Mouse (Mus musculus) thymus, adult 2 months (tissue): ENCODE measurements at regions not wholly inside any gene's neighbourhood (a gene's known extent, or its start where the extent isn't known, plus 50 kb on each side); places are given as distances from the start of the nearest gene placed in this dataset.

Experiments used
- CTCF ChIP-seq: fragments of 200-500 bp; IDR thresholded peaks from 2 replicates; pipeline ENCODE4 v1.5.1; 2012; ENCODE audit warnings: mild to moderate bottlenecking, control low read depth, low read length, moderate library complexity, borderline replicate concordance; ENCODE audit not compliant: control insufficient read depth, poor library complexity, insufficient read depth; ENCODE audit errors: extremely low read depth
- POLR2A ChIP-seq: fragments of 200-500 bp; IDR thresholded peaks from 2 replicates; pipeline ENCODE4 v1.6.1; 2012; ENCODE audit warnings: mild to moderate bottlenecking, low read length, control low read depth, moderate library complexity; ENCODE audit not compliant: control insufficient read depth, poor library complexity, insufficient read depth; ENCODE audit errors: extremely low read depth

DNA sequence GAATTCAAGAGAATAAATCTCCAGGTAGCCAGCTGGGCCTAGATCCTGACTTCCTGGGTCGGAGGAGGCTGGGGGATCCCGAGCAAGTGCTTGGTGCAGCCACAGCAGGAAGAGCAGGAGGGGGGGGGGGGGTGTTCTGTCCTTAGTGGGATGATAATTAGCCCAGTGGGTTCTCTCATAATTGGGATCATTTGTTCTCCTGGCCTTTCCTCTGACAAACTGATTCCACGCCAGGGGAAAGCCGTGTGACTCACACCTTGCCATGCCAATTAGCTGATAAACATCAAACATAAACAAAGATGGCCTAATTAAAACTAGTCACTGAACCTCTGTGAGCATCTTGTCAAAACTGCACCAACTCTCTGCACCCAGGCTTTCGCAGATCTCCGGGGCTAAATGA lies 55.5 kb upstream of the Pax6 start:
- TF ChIP-seq CTCF: no peak
- TF ChIP-seq POLR2A: no peak
